Mouse (Mus musculus) adrenal gland, postnatal 0 days (tissue): ENCODE results near the gene Cyp2b19. TPM values are rescaled to one million over a fixed set of nuclear protein-coding genes. Genes with fewer than 3 reads are reported as not detected.

Experiments
- polyA plus RNA-seq: library from polyadenylated mRNA; unstranded; fragments of >200 nt; fragmentation: Nextera tagmentation; extraction: Ambion mirVana; gene quantifications from 2 replicates; pipeline ENCODE4 v1.2.1, GENCODE M21; 2015

Gene Cyp2b19
- polyA plus RNA-seq: not detected in 2 replicates

GRCm38 (mm10) chr7:26756842-26757241 lies at the start of gene Cyp2b19:
Gene Cyp2b19 (plus strand): TSS chr7:26757142.

DNA sequence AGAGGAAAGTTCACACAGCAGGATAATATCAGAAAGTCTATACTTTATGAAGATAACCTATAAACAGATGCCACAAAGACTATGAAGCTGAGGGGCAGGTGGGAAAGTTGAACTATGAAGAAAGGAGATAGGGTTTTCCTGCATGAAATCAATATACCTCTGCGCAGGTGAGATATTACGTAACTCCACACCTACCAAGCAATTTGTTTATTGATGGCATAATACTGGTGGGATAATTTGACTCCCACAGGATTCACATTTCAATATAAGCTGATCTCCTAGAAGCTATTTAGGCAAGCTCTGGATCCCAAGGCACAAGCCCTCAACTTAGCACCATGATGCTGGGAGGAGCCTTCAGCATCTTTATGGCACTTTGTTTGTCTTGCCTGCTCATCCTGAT lies 51.6 kb downstream of the Cyp2b19 start, which contains the start of gene Cyp2g1:
TSS of gene Cyp2g1 (plus strand) at position 301 of the 400 bp plus-strand sequence.

Other genes with a start within 250 kb of the Cyp2b19 start
- gene Nlrp9a, start 222.1 kb upstream of the Cyp2b19 start, polyA plus RNA-seq: not detected in 2 replicates
- gene Vmn1r185, start 138.7 kb upstream of the Cyp2b19 start, polyA plus RNA-seq: not detected in 2 replicates
- not detected in 2 replicates for gene Cyp2b23, start 70.7 kb upstream of the Cyp2b19 start, polyA plus RNA-seq
- not detected in 2 replicates for gene Cyp2g1, start 51.8 kb downstream of the Cyp2b19 start, polyA plus RNA-seq
- gene Cyp2a5, start 78.2 kb downstream of the Cyp2b19 start, polyA plus RNA-seq: 0.12 TPM in 1 of 2 replicates, not detected in the other
- 0.51 and 0.96 TPM in 2 replicates for gene Cyp2a22, start 182.2 kb downstream of the Cyp2b19 start, polyA plus RNA-seq